14 mouse cellular contexts compared by ENCODE assay signal in the genomic region with DNA sequence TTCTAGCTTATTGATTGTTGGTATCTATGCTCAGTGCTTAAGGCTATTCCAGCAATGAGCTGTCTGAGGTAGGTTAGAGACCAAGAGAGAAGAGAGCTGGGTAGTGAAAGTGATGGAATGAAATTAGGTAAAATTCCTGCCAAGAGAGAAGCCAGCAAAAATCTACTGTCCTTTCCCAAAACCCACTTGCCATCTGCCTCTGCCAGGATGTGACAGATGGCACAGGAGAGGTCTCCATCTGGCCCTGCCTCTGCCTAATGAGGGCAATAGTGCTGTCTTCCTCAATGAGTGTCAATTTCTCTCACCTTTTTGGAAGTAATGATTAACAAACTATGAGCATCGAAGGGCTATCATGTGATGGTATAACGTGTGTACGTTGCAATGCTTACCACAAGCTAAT. TPM values are rescaled to one million over a fixed set of nuclear protein-coding genes. Genes with fewer than 3 reads are reported as not detected.
DNase-seq lines count a peak whose midpoint lies in the region; ATAC-seq and TF ChIP-seq lines count a peak whose summit lies in the region.
"Had no signal": no experiment of that assay in that cellular context is flagged by ENCODE, and none has a peak within 500 bp of the region (broad histone marks: within the 10 kb centered on the region; RNA-seq: fewer than 3 reads in every experiment).

No protein-coding gene starts in this region.

- H3K4me1 ChIP-seq in hindbrain, embryonic 14.5 days (replicated peaks; ENCODE audit: control insufficient read depth, insufficient read depth, low read length), result no peaks in the 10 kb centered on the region
- no peaks in the 10 kb centered on the region for H3K4me1 ChIP-seq in hindbrain, embryonic 11.5 days (replicated peaks; ENCODE audit: control insufficient read depth, insufficient read depth, low read length)
- no peaks in the 10 kb centered on the region for H3K4me1 ChIP-seq in stomach, postnatal 0 days (replicated peaks; ENCODE audit: control insufficient read depth, insufficient read depth)

- DNase-seq in hindbrain, embryonic 14.5 days (ENCODE audit: low spot score), result peak; percentile 44
- DNase-seq in hindbrain, embryonic 11.5 days (ENCODE audit: low spot score), result no peak
- peak; percentile 97 for DNase-seq in brain, adult 2 months (ENCODE audit: low read depth, low spot score)
- peak; percentile 96 for DNase-seq in cerebellum, adult 8-10 months
- peak; percentile 77 to 85 for DNase-seq in layer of hippocampus, adult 8-10 months (ENCODE audit: low spot score in 2 of 2)
- DNase-seq in stomach, postnatal 0 days (ENCODE audit: low spot score), result no peak
- no peak for DNase-seq in adrenal gland, adult 18-20 months (ENCODE audit: low spot score in 2 of 2)
- DNase-seq in kidney, postnatal 25 days, result no peak
- DNase-seq: adrenal gland, postnatal 10 days; lung, postnatal 10 days had no signal

- H3K9me3 ChIP-seq in hindbrain, embryonic 14.5 days (ENCODE audit: control insufficient read depth, low read length), result no peaks in the 10 kb centered on the region
- H3K9me3 ChIP-seq in hindbrain, embryonic 11.5 days (ENCODE audit: control insufficient read depth, low read length), result no peaks in the 10 kb centered on the region
- H3K9me3 ChIP-seq in stomach, postnatal 0 days (ENCODE audit: control insufficient read depth, low read length), result no peaks in the 10 kb centered on the region
- H3K9me3 ChIP-seq: embryonic facial prominence, embryonic 10.5 days; liver, embryonic 12.5 days had no signal

- no peak overlapping the region for H3K9ac ChIP-seq in hindbrain, embryonic 14.5 days
- H3K9ac ChIP-seq in hindbrain, embryonic 11.5 days (ENCODE audit: low read depth, low read length), result no peak overlapping the region
- no peak overlapping the region for H3K9ac ChIP-seq in stomach, postnatal 0 days (ENCODE audit: low read length)
- H3K9ac ChIP-seq: liver, embryonic 12.5 days had no signal

- H3K4me3 ChIP-seq in hindbrain, embryonic 14.5 days (replicated peaks; ENCODE audit: low read length), result no peak overlapping the region
- H3K4me3 ChIP-seq in hindbrain, embryonic 11.5 days (ENCODE audit: low read depth, low read length), result no peak overlapping the region
- H3K4me3 ChIP-seq in stomach, postnatal 0 days (ENCODE audit: low read depth, low read length), result no peak overlapping the region
- H3K4me3 ChIP-seq: embryonic facial prominence, embryonic 10.5 days; liver, embryonic 12.5 days had no signal

- TF ChIP-seq EP300 in stomach, postnatal 0 days (optimal IDR thresholded peaks at IDR 0.05), result no peak

- no peaks in the 10 kb centered on the region for H3K36me3 ChIP-seq in hindbrain, embryonic 14.5 days (replicated peaks; ENCODE audit: control insufficient read depth, insufficient read depth)
- H3K36me3 ChIP-seq in hindbrain, embryonic 11.5 days (ENCODE audit: control insufficient read depth, insufficient read depth, low read length), result no peaks in the 10 kb centered on the region
- H3K36me3 ChIP-seq in stomach, postnatal 0 days (ENCODE audit: control insufficient read depth, insufficient read depth, low read length), result no peaks in the 10 kb centered on the region
- H3K36me3 ChIP-seq: embryonic facial prominence, embryonic 10.5 days; liver, embryonic 12.5 days had no signal

- H3K4me2 ChIP-seq in hindbrain, embryonic 14.5 days (replicated peaks), result no peak overlapping the region
- no peak overlapping the region for H3K4me2 ChIP-seq in hindbrain, embryonic 11.5 days (replicated peaks; ENCODE audit: low read depth, low read length)
- no peak overlapping the region for H3K4me2 ChIP-seq in stomach, postnatal 0 days (replicated peaks; ENCODE audit: low read depth)
- H3K4me2 ChIP-seq: liver, embryonic 12.5 days had no signal

- 70% methylated on average over 3 of the region's 3 CpGs for WGBS in hindbrain, embryonic 14.5 days
- 84% methylated on average over 3 of the region's 3 CpGs for WGBS in hindbrain, embryonic 11.5 days
- 90% methylated on average over 3 of the region's 3 CpGs for WGBS in stomach, postnatal 0 days

- 0 out of 2 replicates have a peak, but pooled peaks have one; percentile 53 for ATAC-seq in hindbrain, embryonic 14.5 days (ENCODE audit: low FRiP score)
- no peak for ATAC-seq in hindbrain, embryonic 11.5 days (ENCODE audit: low FRiP score)
- ATAC-seq in stomach, postnatal 0 days (ENCODE audit: low FRiP score, low TSS enrichment), result no peak
- ATAC-seq: liver, embryonic 12.5 days had no signal

- H3K27me3 ChIP-seq in hindbrain, embryonic 14.5 days (ENCODE audit: control insufficient read depth, insufficient read depth, low read length), result no peaks in the 10 kb centered on the region
- no peaks in the 10 kb centered on the region for H3K27me3 ChIP-seq in hindbrain, embryonic 11.5 days (ENCODE audit: control insufficient read depth, insufficient read depth, low read length)
- H3K27me3 ChIP-seq in stomach, postnatal 0 days (ENCODE audit: control insufficient read depth, insufficient read depth, low read length), result no peaks in the 10 kb centered on the region
- H3K27me3 ChIP-seq: liver, embryonic 12.5 days had no signal

- no peak overlapping the region for H3K27ac ChIP-seq in hindbrain, embryonic 14.5 days
- no peak overlapping the region for H3K27ac ChIP-seq in hindbrain, embryonic 11.5 days (ENCODE audit: low read depth, low read length)
- no peak overlapping the region for H3K27ac ChIP-seq in stomach, postnatal 0 days (replicated peaks)
- H3K27ac ChIP-seq: embryonic facial prominence, embryonic 10.5 days; kidney, postnatal 0 days; liver, embryonic 12.5 days had no signal

- TF ChIP-seq CTCF in stomach, postnatal 0 days (IDR thresholded peaks at IDR 0.05; ENCODE audit: low read depth), result no peak

RNA-seq across cellular contexts. Expression of a gene that starts 29.6 kb away (rescaled TPM):
- polyA plus RNA-seq in hindbrain, embryonic 14.5 days (2014; fragmentation: Nextera tagmentation; extraction: Ambion mirVana), result 0.94 and 1.2 TPM in 2 replicates
- polyA plus RNA-seq in hindbrain, embryonic 11.5 days (2014; fragmentation: Nextera tagmentation; extraction: Ambion mirVana), result 1.8 and 2.4 TPM in 2 replicates
- total RNA-seq in layer of hippocampus, adult 8-10 months (2022), result 1 to 10 TPM; 1.1 to 1.3 (median 1.1) TPM
- polyA plus RNA-seq in stomach, postnatal 0 days (2015; fragmentation: Nextera tagmentation; extraction: Ambion mirVana), result 1.1 and 1.3 TPM in 2 replicates
- total RNA-seq in adrenal gland, adult 18-20 months (2021), result under 1 TPM; 0.67 to 0.99 TPM
- polyA plus RNA-seq: small intestine, adult 2 months had no signal

RNA-seq across cellular contexts. Expression of a gene that starts 29.6 kb away (rescaled TPM):
- 173 and 186 TPM in 2 replicates for polyA plus RNA-seq in hindbrain, embryonic 14.5 days (2014; fragmentation: Nextera tagmentation; extraction: Ambion mirVana)
- polyA plus RNA-seq in hindbrain, embryonic 11.5 days (2014; fragmentation: Nextera tagmentation; extraction: Ambion mirVana), result 160 and 164 TPM in 2 replicates
- total RNA-seq in layer of hippocampus, adult 8-10 months (2022), result 100 to 1,000 TPM; 245 to 256 (median 250) TPM
- polyA plus RNA-seq in stomach, postnatal 0 days (2015; fragmentation: Nextera tagmentation; extraction: Ambion mirVana), result 48.4 and 50.8 TPM in 2 replicates
- 100 to 1,000 TPM; 211 to 262 TPM for total RNA-seq in adrenal gland, adult 18-20 months (2021)

RNA-seq across cellular contexts. Expression of a gene that starts 31.2 kb away (rescaled TPM):
- polyA plus RNA-seq in hindbrain, embryonic 14.5 days (2014; fragmentation: Nextera tagmentation; extraction: Ambion mirVana), result 78.3 and 82.0 TPM in 2 replicates
- 96.1 and 102 TPM in 2 replicates for polyA plus RNA-seq in hindbrain, embryonic 11.5 days (2014; fragmentation: Nextera tagmentation; extraction: Ambion mirVana)
- total RNA-seq in layer of hippocampus, adult 8-10 months (2022), result 10 to 100 TPM; 38.9 to 50.8 (median 45.3) TPM
- polyA plus RNA-seq in stomach, postnatal 0 days (2015; fragmentation: Nextera tagmentation; extraction: Ambion mirVana), result 16.0 and 18.4 TPM in 2 replicates
- total RNA-seq in adrenal gland, adult 18-20 months (2021), result 10 to 100 TPM; 38.6 to 40.0 TPM

Comparison
In these comparisons a context has a peak if more than half of its experiments do, and no peak if none do; other contexts are left out.
1. DNase-seq: peak in hindbrain, embryonic 14.5 days (single experiment), brain, adult 2 months (single experiment), cerebellum, adult 8-10 months (single experiment) and layer of hippocampus, adult 8-10 months (2 of 2); none in hindbrain, embryonic 11.5 days (single experiment), stomach, postnatal 0 days (single experiment), adrenal gland, adult 18-20 months (0 of 2) and kidney, postnatal 25 days (0 of 2).